Mouse (Mus musculus) CH12.LX (cell line): ENCODE data around the gene Ccdc36. TPM values are rescaled to one million over a fixed set of nuclear protein-coding genes. Genes with fewer than 3 reads are reported as not detected.

Experiments used
- DNase-seq: peaks from one replicate; pipeline ENCODE4 v3.0.0-alpha.2; 2013; ENCODE audit errors: extremely low read depth
- H3K27ac ChIP-seq: 2 replicates; pipeline ENCODE4 v1.5.1; 2012; ENCODE audit warnings: low read depth, mild to moderate bottlenecking, control low read depth, moderate library complexity; ENCODE audit not compliant: insufficient read depth
- H3K27me3 ChIP-seq: replicated peaks from 2 replicates; pipeline ENCODE3; 2012; ENCODE audit warnings: inconsistent platforms
- H3K36me3 ChIP-seq, 2 experiments: replicated peaks in 1 of 2; 2 replicates each; pipeline versions ENCODE3 to v1.6.1; 2012; ENCODE audit warnings: inconsistent platforms in 1 of 2, low read length in 1 of 2, mild to moderate bottlenecking in 1 of 2, mixed read lengths in 1 of 2, moderate library complexity in 1 of 2; ENCODE audit not compliant: control insufficient read depth in 1 of 2, insufficient read depth in 1 of 2
- H3K4me1 ChIP-seq, 2 experiments: 2 replicates each; pipeline ENCODE4 v1.6.1; 2012; ENCODE audit warnings: inconsistent platforms in 1 of 2, moderate library complexity in 1 of 2; ENCODE audit not compliant: insufficient read depth in 2 of 2, control insufficient read depth in 1 of 2
- H3K4me2 ChIP-seq: 2 replicates; pipeline ENCODE4 v1.6.1; 2012; ENCODE audit warnings: low read depth, mild to moderate bottlenecking, control low read depth; ENCODE audit not compliant: poor library complexity, insufficient read depth, severe bottlenecking
- H3K4me3 ChIP-seq, 3 experiments: fragments of 150-350 bp in 1 of 3; sonication (generic) in 1 of 3; replicated peaks in 1 of 3; 2 replicates each; pipeline versions ENCODE3 to v1.5.1; 2011 to 2012; ENCODE audit warnings: low read depth in 2 of 3, low read length in 2 of 3, mild to moderate bottlenecking in 2 of 3, moderate library complexity in 2 of 3, control low read depth in 1 of 3, improper control_type of control experiment in 1 of 3, inconsistent platforms in 1 of 3, mixed read lengths in 1 of 3; ENCODE audit not compliant: poor library complexity in 1 of 3
- H3K79me2 ChIP-seq: replicated peaks from 2 replicates; pipeline ENCODE4 v1.6.1; 2012; ENCODE audit warnings: mild to moderate bottlenecking, moderate library complexity; ENCODE audit not compliant: control insufficient read depth, poor library complexity, insufficient read depth, severe bottlenecking; ENCODE audit errors: extremely low read depth
- H3K9ac ChIP-seq: 2 replicates; pipeline ENCODE4 v1.6.1; 2012; ENCODE audit warnings: low read depth, mild to moderate bottlenecking, control low read depth, moderate library complexity; ENCODE audit not compliant: insufficient read depth
- H3K9me3 ChIP-seq: replicated peaks from 2 replicates; pipeline ENCODE3; 2012; ENCODE audit warnings: low read length, inconsistent platforms, mixed read lengths
- CHD1 ChIP-seq: IDR thresholded peaks from 2 replicates; pipeline ENCODE4 v1.6.1; 2012; ENCODE audit warnings: low read depth, low read length, improper control_type of control experiment, inconsistent platforms
- CHD2 ChIP-seq: IDR thresholded peaks from 2 replicates; pipeline ENCODE4 v1.6.1; 2011; ENCODE audit warnings: low read length, improper control_type of control experiment
- CTCF ChIP-seq, 2 experiments: IDR thresholded peaks in 1 of 2; conservative IDR thresholded peaks in 1 of 2; 2 replicates each; pipeline ENCODE4 v1.5.1; 2011 to 2012; ENCODE audit warnings: low read depth in 2 of 2, low read length in 2 of 2, improper control_type of control experiment in 1 of 2, inconsistent platforms in 1 of 2, mild to moderate bottlenecking in 1 of 2, moderate library complexity in 1 of 2
- EP300 ChIP-seq: IDR thresholded peaks from 2 replicates; pipeline ENCODE4 v1.6.1; 2011; ENCODE audit warnings: low read length, improper control_type of control experiment
- ETS1 ChIP-seq: conservative IDR thresholded peaks from 2 replicates; pipeline ENCODE4 v1.6.1; 2012; ENCODE audit warnings: low read depth, mild to moderate bottlenecking, inconsistent platforms, low read length, improper control_type of control experiment, moderate library complexity
- GABPA ChIP-seq: IDR thresholded peaks from 2 replicates; pipeline ENCODE4 v1.6.1; 2012; ENCODE audit warnings: low read depth, low read length, improper control_type of control experiment, inconsistent platforms; ENCODE audit not compliant: insufficient replicate concordance
- HCFC1 ChIP-seq: IDR thresholded peaks from 2 replicates; pipeline ENCODE4 v1.6.1; 2012; ENCODE audit warnings: low read depth, mild to moderate bottlenecking, inconsistent platforms, low read length, improper control_type of control experiment
- IRF4 ChIP-seq: IDR thresholded peaks from 2 replicates; pipeline ENCODE4 v1.6.1; 2014; ENCODE audit warnings: low read depth, mild to moderate bottlenecking, inconsistent platforms, low read length, improper control_type of control experiment
- JUN ChIP-seq: IDR thresholded peaks from 2 replicates; pipeline ENCODE4 v1.6.1; 2011; ENCODE audit warnings: low read depth, mild to moderate bottlenecking, low read length, improper control_type of control experiment, moderate library complexity; ENCODE audit not compliant: insufficient read depth
- JUND ChIP-seq: conservative IDR thresholded peaks from 2 replicates; pipeline ENCODE4 v1.6.1; 2011; ENCODE audit warnings: low read depth, low read length, improper control_type of control experiment
- KAT2A ChIP-seq: IDR thresholded peaks from 2 replicates; pipeline ENCODE4 v1.6.1; 2012; ENCODE audit warnings: low read length, improper control_type of control experiment, inconsistent platforms; ENCODE audit not compliant: insufficient replicate concordance
- MAFK ChIP-seq: IDR thresholded peaks from 2 replicates; pipeline ENCODE4 v1.6.1; 2011; ENCODE audit warnings: low read length, improper control_type of control experiment; ENCODE audit not compliant: insufficient replicate concordance
- MAZ ChIP-seq: IDR thresholded peaks from 2 replicates; pipeline ENCODE4 v1.6.1; 2012; ENCODE audit warnings: low read depth, mild to moderate bottlenecking, inconsistent platforms, low read length, improper control_type of control experiment, moderate library complexity
- MXI1 ChIP-seq: IDR thresholded peaks from 2 replicates; pipeline ENCODE4 v1.6.1; 2011; ENCODE audit warnings: mild to moderate bottlenecking, low read depth, low read length, improper control_type of control experiment
- MYC ChIP-seq: IDR thresholded peaks from 2 replicates; pipeline ENCODE4 v1.6.1; 2011; ENCODE audit warnings: low read depth, mild to moderate bottlenecking, improper control_type of control experiment, low read length
- NELFE ChIP-seq: IDR thresholded peaks from 2 replicates; pipeline ENCODE4 v1.6.1; 2011; ENCODE audit warnings: low read depth, low read length, improper control_type of control experiment
- POLR2A ChIP-seq: IDR thresholded peaks from 2 replicates; pipeline ENCODE4 v1.6.1; 2011; ENCODE audit warnings: low read depth, mild to moderate bottlenecking, improper control_type of control experiment, low read length
- RAD21 ChIP-seq: IDR thresholded peaks from 2 replicates; pipeline ENCODE4 v1.6.1; 2011; ENCODE audit warnings: low read depth, mild to moderate bottlenecking, low read length, improper control_type of control experiment, moderate library complexity
- RCOR1 ChIP-seq: conservative IDR thresholded peaks from 2 replicates; pipeline ENCODE4 v1.6.1; 2012; ENCODE audit warnings: low read depth, mild to moderate bottlenecking, inconsistent platforms, low read length, improper control_type of control experiment
- SMC3 ChIP-seq: IDR thresholded peaks from 2 replicates; pipeline ENCODE4 v1.6.1; 2011; ENCODE audit warnings: low read depth, low read length, improper control_type of control experiment
- TBP ChIP-seq: conservative IDR thresholded peaks from 2 replicates; pipeline ENCODE4 v1.6.1; 2011; ENCODE audit warnings: low read depth, low read length, improper control_type of control experiment
- UBTF ChIP-seq: IDR thresholded peaks from 2 replicates; pipeline ENCODE4 v1.6.1; 2012; ENCODE audit warnings: low read depth, mild to moderate bottlenecking, inconsistent platforms, low read length, improper control_type of control experiment, moderate library complexity
- USF1 ChIP-seq: IDR thresholded peaks from 2 replicates; pipeline ENCODE4 v1.6.1; 2014; ENCODE audit warnings: low read depth, mild to moderate bottlenecking, inconsistent platforms, low read length, improper control_type of control experiment
- ZC3H11A ChIP-seq: IDR thresholded peaks from 2 replicates; pipeline ENCODE4 v1.6.1; 2012; ENCODE audit warnings: low read depth, mild to moderate bottlenecking, inconsistent platforms, low read length, improper control_type of control experiment
- ZKSCAN1 ChIP-seq: IDR thresholded peaks from 2 replicates; pipeline ENCODE4 v1.6.1; 2012; ENCODE audit warnings: low read depth, inconsistent platforms, low read length, improper control_type of control experiment, borderline replicate concordance
- ZNF384 ChIP-seq: IDR thresholded peaks from 2 replicates; pipeline ENCODE4 v1.6.1; 2012; ENCODE audit warnings: low read depth, low read length, improper control_type of control experiment, inconsistent platforms
- dilution Hi-C: fragments of 300-500 bp; cut with MboI; formaldehyde crosslinking; loops from 2 replicates; pipeline ENCODE4 v1.14.3; 2020; ENCODE audit warnings: low sequenced_read_pairs; ENCODE audit not compliant: extremely low pct_unique_long_range_greater_than_20kb, extremely low pct_ligation_motif_present
- in situ Hi-C: fragments of 300-500 bp; cut with MboI; formaldehyde crosslinking; loops from 3 replicates; pipeline ENCODE4 v1.14.3; 2019; ENCODE audit warnings: low sequenced_read_pairs, low pct_ligation_motif_present, low pct_unique_long_range_greater_than_20kb, mixed read lengths
- polyA plus RNA-seq: library from polyadenylated mRNA; unstranded; fragments of >175 nt; gene quantifications from 2 replicates; pipeline ENCODE4 v1.2.1, GENCODE M21; 2012; ENCODE audit warnings: low read depth; ENCODE audit not compliant: insufficient read length
- total RNA-seq, 2 experiments: library from RNA; depleted of rRNA; stranded (reverse); fragments of 300-350 nt in 1 of 2; fragments of >200 nt in 1 of 2; gene quantifications; 2 replicates each; pipeline ENCODE4 v1.2.3; 2012 to 2014

The Ccdc36 gene
- total and polyA plus RNA-seq, 3 experiments, result 0.04 to 0.13 (median 0.13) TPM

DNA sequence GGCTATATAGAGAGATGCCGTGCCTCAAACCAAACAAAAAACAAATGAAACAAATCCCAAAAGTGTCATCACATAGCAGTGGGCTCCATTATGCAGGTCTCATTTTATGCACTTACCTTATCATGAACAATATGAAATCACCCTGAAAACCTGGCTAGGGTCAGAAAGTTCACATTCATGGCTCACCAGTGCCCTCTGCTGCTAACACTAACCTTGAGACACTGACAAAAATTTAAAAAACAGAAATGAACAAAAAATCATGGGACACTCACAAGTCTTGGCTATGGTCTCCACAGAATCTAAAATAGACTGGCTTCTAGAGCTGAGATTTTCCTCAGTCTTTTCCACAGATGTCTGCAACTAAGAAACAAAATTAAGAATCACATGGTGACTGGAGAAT is 16.1 kb downstream of the Ccdc36 start:
- in situ Hi-C loops, result no loop called here
- no peak overlapping the region for H3K9ac ChIP-seq
- H3K27ac ChIP-seq, result no peak overlapping the region
- DNase-seq, result peak; percentile 26
- H3K4me1 ChIP-seq, result no peaks in the 10 kb centered on the region
- no peaks in the 10 kb centered on the region for H3K9me3 ChIP-seq
- H3K79me2 ChIP-seq, result no peaks in the 10 kb centered on the region
- no peak overlapping the region for H3K4me2 ChIP-seq
- no peaks in the 10 kb centered on the region for H3K36me3 ChIP-seq
- no peak overlapping the region for H3K4me3 ChIP-seq
- dilution Hi-C loops, result no loop called here
- TF ChIP-seq RCOR1 (no peak), POLR2A (no peak), SMC3 (peak; percentile 66), JUN (no peak), KAT2A (no peak), CTCF (conservative IDR thresholded peaks at IDR 0.05 in 1 of 2, IDR thresholded peaks at IDR 0.05 in 1 of 2; ENCODE audit: low read depth in 2 of 2, low read length in 2 of 2) (peak in 1 of 2 experiments; percentile 82; a peak in 2 of 4 replicates), MAZ (no peak), JUND (no peak), RAD21 (peak; percentile 82), ZC3H11A (no peak), ZNF384 (peak; percentile 25; the same call in 1 of the 2 replicates), HCFC1 (no peak), CHD2 (no peak), IRF4 (no peak), MXI1 (no peak), MAFK (no peak), EP300 (no peak), ETS1 (no peak), GABPA (no peak), NELFE (no peak), MYC (no peak), USF1 (no peak), UBTF (no peak), TBP (no peak), ZKSCAN1 (peak; percentile 71; the same call in 1 of the 2 replicates), CHD1 (no peak)
- no peaks in the 10 kb centered on the region for H3K27me3 ChIP-seq
